Mouse (Mus musculus) left cerebral cortex, postnatal 4 days (tissue): ENCODE measurements around the gene Cbarp. TPM values are rescaled to one million over a fixed set of nuclear protein-coding genes. Genes with fewer than 3 reads are reported as not detected.

Experiments
- DNase-seq: peaks from one replicate; pipeline ENCODE4 v3.0.0-alpha.2; 2022
- intact Hi-C: fragments of 180-260 bp; cut with DNase I; formaldehyde crosslinking; loops from one replicate; pipeline ENCODE4 v1.15.1; 2025
- total RNA-seq, 2 experiments: library from RNA; stranded (reverse); gene quantifications; 2 replicates each; pipeline ENCODE4 v1.2.3; 2021

Cbarp gene
- total RNA-seq, 2 experiments from 2014 or later, result 299 to 316 TPM

DNA sequence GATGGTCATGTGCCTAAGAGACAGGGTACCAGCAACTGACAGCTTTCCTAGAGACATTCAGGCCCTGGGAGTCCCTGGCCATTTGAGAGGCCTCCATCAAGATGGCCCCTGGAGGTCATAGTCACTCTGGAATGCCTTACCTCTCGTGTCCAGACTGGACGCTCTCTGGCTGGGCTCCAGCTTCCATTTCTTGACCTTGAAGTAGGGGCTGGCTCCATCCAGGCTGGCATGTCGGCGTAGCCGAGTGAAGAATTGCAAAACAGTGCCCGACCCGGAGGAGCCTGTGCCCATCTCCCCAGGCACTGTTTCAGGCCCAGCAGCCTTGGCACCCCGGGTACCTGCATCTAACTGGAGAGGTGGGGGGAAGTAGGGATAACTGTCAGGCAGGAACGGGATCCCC is 6.2 kb downstream of the Cbarp start:
- no peak for DNase-seq
- intact Hi-C loops, result no loop called here

DNA sequence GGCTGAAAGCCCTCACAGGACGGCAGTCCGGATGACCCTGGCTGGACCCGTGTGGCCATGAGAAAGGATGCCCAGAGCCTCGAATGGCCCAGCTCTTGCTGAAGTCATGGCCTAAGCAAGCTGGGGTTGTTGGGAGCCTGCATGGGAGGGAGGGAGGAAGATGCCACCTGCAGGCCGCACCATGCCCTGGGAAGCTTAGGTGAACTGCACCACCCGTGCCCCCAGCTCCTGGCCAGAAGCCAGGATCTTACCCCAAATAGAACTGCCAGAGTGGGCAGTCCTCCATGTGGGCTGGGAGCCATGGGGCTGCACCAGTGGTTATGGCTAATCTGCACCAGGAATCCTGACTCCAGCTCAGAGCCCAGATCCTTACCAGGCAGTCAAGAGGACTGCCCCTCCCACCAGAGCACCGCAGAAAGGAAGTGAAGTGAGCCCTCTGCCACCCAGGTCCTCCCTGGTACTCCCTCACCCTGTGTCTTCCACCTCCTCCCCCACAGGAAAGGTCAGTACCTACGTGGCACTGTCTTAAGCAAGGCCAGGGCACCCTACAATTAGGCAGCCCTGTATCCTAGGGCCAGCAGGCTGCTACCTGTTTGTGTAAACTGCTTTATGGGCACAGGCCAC is 7.3 kb downstream of the Cbarp start:
- DNase-seq, result peak; percentile 59
- intact Hi-C loops, result no loop called here

- intact Hi-C loops, result no loop called here
- DNase-seq, result no peak
Observed at GRCm38 (mm10) chr10:80131952-80132350, 8.7 kb downstream of the Cbarp start.

DNA sequence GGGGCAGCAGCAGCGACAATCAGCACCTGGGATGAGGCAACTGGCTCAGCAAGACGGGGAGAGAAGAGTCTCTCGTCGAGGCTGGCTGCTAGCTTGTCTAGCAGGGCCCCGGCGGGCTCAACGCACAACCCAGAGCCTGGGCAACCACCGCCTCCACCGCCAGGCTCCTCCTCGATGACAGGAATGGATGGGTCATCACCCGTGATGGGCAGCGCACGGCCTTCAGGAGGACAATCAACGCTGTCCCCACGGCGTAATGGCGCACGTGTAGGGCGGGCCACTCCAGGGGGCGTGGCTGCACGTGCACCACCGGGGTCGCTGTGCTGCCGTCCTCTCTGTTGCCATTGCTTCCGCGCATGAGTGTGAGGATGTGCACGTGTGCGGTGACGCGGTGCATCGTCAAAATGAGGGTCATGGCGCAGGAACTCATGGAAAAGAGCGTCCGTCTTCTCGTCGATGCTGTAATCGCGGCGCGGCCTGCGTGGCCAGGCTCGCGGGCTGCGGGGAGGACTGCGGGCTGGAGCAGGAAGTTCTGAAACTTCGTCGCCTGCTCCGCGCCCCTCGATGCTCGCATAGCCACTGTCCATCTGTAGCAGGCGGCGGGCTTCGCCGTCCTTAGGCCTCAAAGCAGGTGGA is 9.2 kb downstream of the Cbarp start:
- no peak for DNase-seq
- intact Hi-C loops, result no loop called here

DNA sequence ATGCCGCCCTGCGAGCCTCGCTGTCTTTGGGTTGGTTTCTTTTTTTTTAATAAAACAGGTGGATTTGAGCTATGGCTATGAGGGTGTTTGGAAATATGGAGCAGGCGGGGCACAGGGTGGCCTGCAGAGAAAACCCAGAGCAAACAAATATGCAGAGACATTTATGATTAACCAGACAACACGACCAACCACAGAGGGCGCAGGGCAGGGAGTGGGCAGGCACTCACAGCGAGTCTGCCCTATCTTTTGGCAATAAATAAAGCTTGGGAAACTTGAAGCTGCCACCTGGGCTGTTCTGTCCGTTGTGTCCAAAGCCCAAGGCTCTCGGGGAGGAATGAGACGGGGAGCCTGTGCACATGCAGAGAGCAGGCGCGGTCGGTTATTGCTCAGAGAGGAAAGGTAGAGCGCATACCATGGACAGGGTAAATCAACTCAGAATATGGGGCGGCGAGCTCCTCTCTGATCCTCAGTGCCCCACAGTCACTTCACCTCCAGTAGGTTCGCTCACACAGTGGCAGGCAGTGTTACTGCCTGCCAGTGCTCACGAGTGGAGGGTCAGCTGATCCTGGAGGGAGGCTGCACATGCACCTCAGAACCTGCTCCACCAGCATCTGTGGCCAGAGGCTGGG is 10.1 kb downstream of the Cbarp start:
- intact Hi-C loops, result no loop called here
- no peak for DNase-seq

DNA sequence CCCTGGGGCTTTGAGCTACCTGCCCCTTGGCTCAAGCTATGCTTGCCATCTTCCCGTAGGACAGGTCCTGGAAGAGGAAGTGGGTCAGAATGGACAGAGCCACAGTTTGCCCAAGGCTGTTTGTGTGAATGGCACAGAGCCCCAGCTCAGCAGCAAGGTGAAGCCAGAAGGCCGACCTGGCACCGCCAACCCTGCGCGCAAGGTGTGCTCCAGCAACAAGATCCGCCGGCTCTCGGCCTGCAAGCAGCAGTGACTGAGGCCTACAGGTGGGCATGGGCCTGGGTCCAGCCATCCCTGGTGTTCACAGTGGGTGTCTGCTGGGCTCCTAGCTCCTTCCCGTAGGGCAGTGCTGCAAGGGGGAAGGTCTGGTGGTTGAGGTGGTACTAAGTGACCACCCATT is 10.8 kb downstream of the Cbarp start:
- intact Hi-C loops, result no loop called here
- DNase-seq, result no peak

DNA sequence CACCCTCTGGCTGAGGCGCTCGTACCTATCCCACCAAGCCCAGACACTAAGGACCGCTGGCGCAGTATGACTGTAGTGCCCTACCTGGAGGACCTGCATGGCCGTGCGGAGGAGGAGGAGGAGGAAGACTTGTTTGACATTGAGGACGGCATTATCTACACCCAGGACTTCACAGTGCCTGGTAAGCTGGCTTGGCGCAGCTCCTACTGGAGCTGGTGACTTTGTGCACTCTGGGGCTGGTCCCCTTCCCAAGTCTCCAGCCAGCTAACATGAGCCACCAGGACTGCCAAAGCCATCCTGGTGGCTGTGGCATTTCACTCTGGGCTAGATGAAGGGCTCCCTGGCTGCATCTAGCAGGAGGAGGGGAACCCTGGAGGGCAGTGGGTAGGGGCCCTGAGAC is 12.7 kb downstream of the Cbarp start:
- intact Hi-C loops, result no loop called here
- no peak for DNase-seq

GRCm38 (mm10) chr10:80123932-80124562 is 16.6 kb downstream of the Cbarp start:
- no peak for DNase-seq
- intact Hi-C loops, result no loop called here

GRCm38 (mm10) chr10:80121639-80122038 is 19.0 kb downstream of the Cbarp start:
- DNase-seq, result no peak
- intact Hi-C loops, result no loop called here

- intact Hi-C loops, result no loop called here
- no peak for DNase-seq
Observed at GRCm38 (mm10) chr10:80120146-80120545, 20.5 kb downstream of the Cbarp start.

DNA sequence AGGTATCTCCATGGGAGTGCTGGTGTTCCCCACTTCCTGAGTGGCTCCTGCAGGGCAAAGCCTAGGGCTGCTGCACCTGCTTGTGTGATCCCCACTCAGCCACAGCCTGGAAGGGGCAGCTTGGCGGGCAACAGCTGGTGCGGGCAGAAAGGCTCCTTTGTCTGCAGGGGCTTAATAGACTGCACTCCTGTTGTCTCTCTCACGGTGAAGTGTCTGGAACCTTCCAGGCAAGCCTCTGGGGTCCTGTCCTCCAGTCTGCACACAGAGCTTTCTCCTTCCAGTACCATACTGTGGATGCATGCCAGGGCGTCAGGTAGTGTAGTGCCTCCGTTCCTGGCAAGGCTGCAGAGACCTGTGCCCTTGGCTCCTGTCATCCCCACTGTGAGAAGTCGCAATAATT is 22.1 kb downstream of the Cbarp start:
- no peak for DNase-seq
- intact Hi-C loops, result loop anchor here (10.0 kb wide), 1 partner anchor 134 kb away; the partner anchor contains the start of genes Cnn2 and Tmem259

DNA sequence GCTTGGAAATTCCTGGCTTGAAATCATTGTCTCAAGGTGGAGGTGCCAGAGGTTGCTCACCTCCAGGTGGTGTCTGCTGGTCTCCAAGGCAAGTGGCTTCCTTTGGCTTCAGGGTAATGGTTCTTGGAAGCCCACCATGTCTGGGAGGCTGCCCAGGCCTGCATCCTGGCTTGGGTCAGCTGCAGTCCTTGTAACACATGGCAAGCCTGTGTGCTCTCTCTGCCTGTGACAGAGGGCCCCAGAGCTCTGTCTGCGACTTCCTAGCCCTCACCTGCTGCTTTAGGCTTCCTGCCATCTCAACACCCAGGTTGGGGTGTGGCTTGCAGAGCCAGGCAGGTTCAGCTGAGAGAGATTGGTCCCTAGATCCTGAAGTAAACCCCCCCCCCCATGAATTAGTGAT is 22.9 kb downstream of the Cbarp start:
- intact Hi-C loops, result loop anchor here (10.0 kb wide), 1 partner anchor 133 kb away; the partner anchor contains the start of genes Cnn2 and Tmem259
- peak; percentile 57 for DNase-seq

DNA sequence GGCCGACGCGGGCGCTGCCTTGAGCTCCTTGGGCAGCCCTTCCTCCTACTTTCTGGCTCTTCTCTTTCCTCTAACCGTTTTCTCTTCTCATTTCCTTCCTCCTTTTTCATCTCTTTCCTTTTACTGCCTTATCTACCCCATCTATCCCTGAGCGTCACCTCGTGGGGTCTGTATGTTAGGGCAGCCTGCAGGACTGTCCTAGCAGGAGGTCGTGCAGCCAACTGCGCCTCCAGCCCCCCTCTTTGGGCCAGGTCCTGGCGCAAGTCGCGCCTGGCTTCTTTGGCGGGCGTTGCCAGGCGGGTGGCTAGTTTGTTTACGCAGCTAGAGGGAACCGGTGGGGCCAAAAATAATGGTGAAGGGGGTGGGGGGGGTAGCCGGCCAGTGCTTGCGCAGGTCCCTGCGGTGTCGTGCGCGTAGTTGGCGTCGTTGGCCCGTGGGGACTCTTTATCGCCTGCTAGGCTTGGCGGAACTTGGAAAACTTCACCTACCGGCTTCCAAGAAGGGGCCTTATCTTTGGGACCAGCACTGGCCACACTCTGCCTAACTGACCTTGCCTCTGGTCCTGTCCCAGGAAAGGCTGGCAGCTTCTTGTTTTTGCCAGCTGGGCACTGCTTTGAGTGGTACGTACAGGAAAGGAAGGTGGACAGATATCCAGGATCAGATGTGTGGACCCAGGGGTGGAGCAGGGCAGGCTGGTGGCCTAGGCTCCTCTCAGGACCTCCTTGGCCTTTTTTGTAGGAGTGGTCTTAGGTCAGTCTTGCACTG is 23.5 kb downstream of the Cbarp start:
- DNase-seq, result peak; percentile 60
- intact Hi-C loops, result loop anchor here (10.0 kb wide), 1 partner anchor 132 kb away; the partner anchor contains the start of genes Cnn2 and Tmem259

DNA sequence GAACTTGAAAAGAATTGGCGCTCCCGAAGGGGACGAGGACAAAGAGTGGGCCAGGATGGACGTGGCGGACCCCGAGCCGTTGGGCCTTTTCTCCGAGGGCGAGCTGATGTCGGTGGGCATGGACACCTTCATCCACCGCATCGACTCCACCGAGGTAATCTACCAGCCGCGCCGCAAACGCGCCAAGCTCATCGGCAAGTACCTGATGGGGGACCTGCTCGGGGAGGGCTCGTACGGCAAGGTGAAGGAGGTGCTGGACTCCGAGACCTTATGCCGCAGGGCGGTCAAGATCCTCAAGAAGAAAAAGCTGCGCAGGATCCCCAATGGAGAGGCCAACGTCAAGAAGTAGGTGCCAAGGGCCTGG is 24.1 kb downstream of the Cbarp start:
- intact Hi-C loops, result loop anchor here (10.0 kb wide), 1 partner anchor 132 kb away; the partner anchor contains the start of genes Cnn2 and Tmem259
- DNase-seq, result no peak

DNA sequence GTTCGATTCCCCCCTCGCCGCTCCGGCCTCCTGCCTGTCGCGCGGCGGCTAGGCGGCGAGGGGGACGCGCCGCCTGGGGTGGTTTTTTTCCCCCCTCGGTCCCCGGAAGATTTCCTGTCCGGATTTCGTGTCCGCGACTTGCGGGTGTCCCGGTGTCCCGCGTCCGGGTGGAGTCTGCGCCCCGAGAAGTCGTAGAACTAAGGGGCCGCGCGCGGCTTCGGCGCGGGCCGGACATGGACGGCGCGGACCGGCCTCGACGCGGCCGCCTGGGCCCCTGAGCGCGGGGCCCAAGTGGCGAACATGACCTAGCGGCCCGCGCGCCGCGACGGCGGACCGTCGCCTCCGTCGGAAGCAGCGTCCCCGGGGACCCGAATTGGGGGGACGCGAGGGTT is 24.7 kb downstream of the Cbarp start:
- intact Hi-C loops, result loop anchor here (10.0 kb wide), 1 partner anchor 131 kb away; the partner anchor contains the start of genes Cnn2 and Tmem259
- no peak for DNase-seq

DNA sequence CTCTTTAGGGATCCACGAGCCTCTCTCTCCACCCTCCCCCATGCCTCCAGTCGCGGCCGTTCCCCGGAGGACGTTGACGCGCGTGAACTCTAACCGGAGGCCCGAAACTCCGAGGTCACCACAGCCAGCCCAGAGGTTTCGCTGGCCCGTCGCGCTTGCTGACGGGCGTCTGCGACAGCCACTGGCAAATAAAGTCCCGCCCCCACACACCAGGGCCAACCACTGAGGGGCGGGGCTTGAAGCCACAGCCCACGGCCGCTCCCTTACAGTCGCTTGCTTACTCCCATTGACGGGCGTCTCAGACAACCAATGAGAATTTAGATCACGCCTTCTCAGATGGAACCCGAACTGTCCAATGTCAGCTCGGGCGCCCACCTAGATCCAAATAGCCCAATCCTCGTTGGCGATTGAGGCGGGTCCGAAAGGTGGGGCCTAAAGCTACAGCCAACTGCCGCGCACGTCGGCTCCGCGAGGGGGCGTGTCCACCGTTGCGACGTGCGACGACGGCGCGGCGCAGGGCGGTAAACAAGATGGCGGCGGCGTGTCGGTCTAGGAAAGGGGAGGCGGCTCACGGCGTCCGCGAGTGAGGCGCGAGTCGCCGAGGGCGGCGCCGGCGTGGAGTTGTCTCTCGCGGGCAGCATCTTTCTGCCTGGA is 25.2 kb downstream of the Cbarp start, which contains the start of gene Stk11:
TSS of gene Stk11 (plus strand) at position 514 of the 654 bp plus-strand sequence.
- intact Hi-C loops, result loop anchor here (10.0 kb wide), 1 partner anchor 131 kb away; the partner anchor contains the start of genes Cnn2 and Tmem259
- DNase-seq, result peak; percentile 100

GRCm38 (mm10) chr10:80114341-80115284 is 26.0 kb downstream of the Cbarp start:
- peak; percentile 93 for DNase-seq
- intact Hi-C loops, result loop anchor here (10.0 kb wide), 1 partner anchor 130 kb away; the partner anchor contains the start of genes Cnn2 and Tmem259

DNA sequence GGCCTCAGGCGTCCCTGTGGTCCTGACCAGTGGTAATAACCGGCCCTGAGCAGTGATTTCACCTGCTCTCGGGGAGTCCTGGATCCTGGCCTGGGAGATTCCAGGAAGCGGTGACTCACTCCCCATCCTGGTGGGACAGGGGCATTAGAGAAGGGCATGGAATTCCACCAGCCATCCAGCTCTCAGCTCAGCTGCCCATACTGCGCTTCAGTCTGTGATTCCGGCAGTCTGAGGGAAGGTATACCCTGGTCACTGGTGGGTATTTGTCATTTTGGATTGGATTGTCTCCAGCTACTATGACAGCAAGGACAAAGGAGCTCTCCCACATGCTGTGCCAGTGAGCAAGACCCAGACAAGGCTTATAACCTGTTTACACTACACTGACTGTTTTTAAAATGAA is 33.0 kb downstream of the Cbarp start:
- intact Hi-C loops, result no loop called here
- no peak for DNase-seq

GRCm38 (mm10) chr10:80105926-80106325 is 34.7 kb downstream of the Cbarp start:
- intact Hi-C loops, result no loop called here
- no peak for DNase-seq
